Mouse (Mus musculus) stomach, postnatal 0 days (tissue): ENCODE measurements around the gene Bach2. TPM values are rescaled to one million over a fixed set of nuclear protein-coding genes. Genes with fewer than 3 reads are reported as not detected.

Experiments
- ATAC-seq: fragments of 200-750 bp; cut with Nextera tagmentation; 2 replicates; pipeline ENCODE4 v1.8.0; 2017; ENCODE audit not compliant: low FRiP score, low TSS enrichment
- DNase-seq: peaks from one replicate; pipeline ENCODE4 v3.0.0-alpha.2; 2016; ENCODE audit warnings: low spot score
- H3K27ac ChIP-seq: fragments of 300-500 bp; sonication (generic); replicated peaks from 2 replicates; pipeline ENCODE4 v1.5.1; 2014; ENCODE audit warnings: mild to moderate bottlenecking, control low read depth
- H3K27me3 ChIP-seq: fragments of 300-500 bp; sonication (generic); 2 replicates; pipeline ENCODE4 v1.6.1; 2014; ENCODE audit warnings: low read length; ENCODE audit not compliant: control insufficient read depth, insufficient read depth
- H3K36me3 ChIP-seq: fragments of 300-500 bp; sonication (generic); 2 replicates; pipeline ENCODE4 v1.6.1; 2014; ENCODE audit warnings: low read length, mixed read lengths; ENCODE audit not compliant: control insufficient read depth, insufficient read depth
- H3K4me1 ChIP-seq: fragments of 300-500 bp; sonication (generic); replicated peaks from 2 replicates; pipeline ENCODE4 v1.6.1; 2014; ENCODE audit warnings: antibody characterized with exemption; ENCODE audit not compliant: control insufficient read depth, insufficient read depth
- H3K4me2 ChIP-seq: fragments of 300-500 bp; sonication (generic); replicated peaks from 2 replicates; pipeline ENCODE4 v1.6.1; 2014; ENCODE audit warnings: low read depth, mild to moderate bottlenecking, control low read depth, moderate library complexity
- H3K4me3 ChIP-seq: fragments of 300-500 bp; sonication (generic); 2 replicates; pipeline ENCODE4 v1.5.1; 2014; ENCODE audit warnings: low read depth, low read length, control low read depth
- H3K9ac ChIP-seq: fragments of 300-500 bp; sonication (generic); 2 replicates; pipeline ENCODE4 v1.6.1; 2014; ENCODE audit warnings: mild to moderate bottlenecking, low read length, control low read depth, mixed read lengths
- H3K9me3 ChIP-seq: fragments of 300-500 bp; sonication (generic); 2 replicates; pipeline ENCODE4 v1.6.1; 2016; ENCODE audit warnings: low read length; ENCODE audit not compliant: control insufficient read depth
- CTCF ChIP-seq: IDR thresholded peaks from 2 replicates; pipeline ENCODE4 v1.5.1; 2016; ENCODE audit warnings: antibody characterized with exemption, low read depth, mild to moderate bottlenecking, moderate library complexity
- EP300 ChIP-seq: optimal IDR thresholded peaks from 2 replicates; pipeline ENCODE3; 2016; ENCODE audit warnings: antibody characterized with exemption
- WGBS: fragments of 180-500 bp; shearing (Covaris S2); extraction: QIAGEN DNeasy Blood & Tissue Kit; methylation state at CpG from one replicate; pipeline ENCODE4 v1.1.7; 2014; 5-methylcytosine and 5-hydroxymethylcytosine counted together
- polyA plus RNA-seq: library from polyadenylated mRNA; unstranded; fragments of >200 nt; fragmentation: Nextera tagmentation; extraction: Ambion mirVana; gene quantifications from 2 replicates; pipeline ENCODE4 v1.2.1, GENCODE M21; 2015

Bach2 gene
- polyA plus RNA-seq, 1 experiment from 2014 or later = 1.9 TPM

DNA sequence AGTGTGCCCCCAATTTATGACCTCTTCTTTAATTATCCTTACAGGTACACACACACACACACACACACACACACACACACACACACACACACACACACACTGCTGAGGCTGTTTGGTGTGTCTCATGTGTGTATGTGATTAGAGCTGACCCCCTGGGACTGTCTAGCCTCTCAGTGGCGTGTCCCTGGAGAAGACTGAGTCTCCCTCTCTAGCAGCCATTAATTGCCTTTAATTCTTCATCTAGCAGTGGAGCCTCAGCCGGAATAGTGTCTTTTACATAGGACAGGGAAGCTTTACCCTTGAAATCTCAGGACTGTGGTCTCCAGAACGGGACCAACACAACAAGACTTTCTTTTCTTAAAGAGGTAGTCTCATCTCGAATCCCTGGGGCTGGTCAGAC lies 22.3 kb downstream of the Bach2 start:
- Histone ChIP-seq H3K4me3 (no peak overlapping the region), H3K4me2 (no peak overlapping the region), H3K27me3 (no peaks in the 10 kb centered on the region), H3K9ac (no peak overlapping the region), H3K4me1 (no peaks in the 10 kb centered on the region), H3K9me3 (no peaks in the 10 kb centered on the region), H3K27ac (no peak overlapping the region), H3K36me3 (no peaks in the 10 kb centered on the region)
- ATAC-seq (no peak), DNase-seq (no peak)
- WGBS = 71% methylated on average over 4 of the region's 4 CpGs
- TF ChIP-seq CTCF = no peak
- no peak for TF ChIP-seq EP300

DNA sequence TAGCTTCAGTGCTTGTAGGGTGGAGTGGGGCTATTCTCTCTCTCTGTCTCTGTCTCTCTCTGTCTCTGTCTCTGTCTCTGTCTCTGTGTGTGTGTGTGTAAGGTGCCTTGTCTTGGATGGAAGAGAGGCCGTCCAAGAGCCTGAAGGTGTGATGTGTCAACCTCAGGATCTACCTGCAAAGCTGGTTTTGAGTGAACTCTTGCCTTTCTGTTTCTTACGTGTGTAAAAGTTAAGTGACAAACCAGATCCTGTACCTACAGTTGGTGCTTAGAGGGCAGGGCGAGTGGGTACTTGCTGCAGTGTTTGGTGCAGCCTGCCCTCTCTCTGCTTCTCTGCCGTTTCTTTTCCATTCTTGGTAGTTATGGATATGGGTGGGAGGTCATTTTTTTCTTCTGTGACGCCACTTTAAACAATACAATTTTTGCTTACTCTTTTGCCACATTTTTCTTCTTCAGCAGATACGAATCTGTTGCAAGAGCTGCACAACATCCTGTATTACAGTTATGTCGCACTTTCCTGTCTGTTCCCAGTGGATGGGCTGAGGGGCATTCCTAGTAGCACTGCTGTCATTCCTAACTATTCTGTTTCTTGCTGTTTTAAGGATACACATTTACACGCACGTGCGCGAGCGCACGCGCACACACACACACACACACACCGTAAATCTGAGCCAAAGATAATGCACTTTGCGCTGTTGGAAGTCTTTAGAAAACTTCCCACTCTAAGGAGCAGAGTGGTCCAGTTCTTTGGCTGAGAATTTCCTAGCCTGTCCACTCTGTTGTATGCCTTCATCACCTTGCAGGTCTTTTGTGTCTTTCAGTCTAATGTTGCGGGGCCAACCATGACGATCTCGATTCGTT lies 24.5 kb downstream of the Bach2 start:
- H3K9me3 ChIP-seq = no peaks in the 10 kb centered on the region
- WGBS = 76% methylated on average over 20 of the region's 20 CpGs
- no peak overlapping the region for H3K4me3 ChIP-seq
- no peak overlapping the region for H3K4me2 ChIP-seq
- no peaks in the 10 kb centered on the region for H3K36me3 ChIP-seq
- no peak for DNase-seq
- H3K27me3 ChIP-seq = no peaks in the 10 kb centered on the region
- no peak for ATAC-seq
- no peak for TF ChIP-seq EP300
- H3K9ac ChIP-seq = no peak overlapping the region
- no peak overlapping the region for H3K27ac ChIP-seq
- no peaks in the 10 kb centered on the region for H3K4me1 ChIP-seq

DNA sequence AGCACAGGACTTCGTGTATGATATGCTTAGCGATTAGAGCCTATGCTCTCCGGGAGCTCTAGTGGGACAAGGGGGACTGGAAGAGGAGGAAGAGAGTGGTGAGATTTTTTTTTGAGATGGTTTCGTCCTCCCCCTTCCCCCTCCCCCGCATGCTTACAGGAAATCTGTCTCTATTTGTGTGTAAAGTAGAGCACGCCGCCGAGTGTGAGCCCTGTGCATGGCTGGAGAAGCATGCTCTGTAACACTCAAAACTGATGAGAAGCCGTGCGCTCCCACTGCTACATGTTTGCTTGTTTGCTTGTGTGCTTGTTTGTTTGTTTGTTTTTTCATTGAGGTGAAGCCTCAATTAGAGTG lies 25.1 kb downstream of the Bach2 start:
- ATAC-seq = no peak
- H3K4me2 ChIP-seq = no peak overlapping the region

GRCm38 (mm10) chr4:32264892-32265291 lies 26.3 kb downstream of the Bach2 start:
- Histone ChIP-seq H3K27ac (no peak overlapping the region), H3K36me3 (no peaks in the 10 kb centered on the region), H3K4me2 (no peak overlapping the region), H3K4me1 (no peaks in the 10 kb centered on the region), H3K27me3 (no peaks in the 10 kb centered on the region), H3K9me3 (no peaks in the 10 kb centered on the region), H3K9ac (no peak overlapping the region), H3K4me3 (no peak overlapping the region)
- TF ChIP-seq EP300 (no peak), CTCF (no peak)
- ATAC-seq (no peak), DNase-seq (no peak)
- 76% methylated on average over 8 of the region's 8 CpGs for WGBS

More for the DNA sequence above, 25.1 kb downstream of the Bach2 start:
- Histone ChIP-seq H3K36me3 (no peaks in the 10 kb centered on the region), H3K9ac (no peak overlapping the region), H3K27ac (no peak overlapping the region), H3K27me3 (no peaks in the 10 kb centered on the region), H3K9me3 (no peaks in the 10 kb centered on the region), H3K4me3 (no peak overlapping the region), H3K4me1 (no peaks in the 10 kb centered on the region)
- 76% methylated on average over 10 of the region's 10 CpGs for WGBS
- DNase-seq = no peak
- TF ChIP-seq EP300 = no peak
- no peak for TF ChIP-seq CTCF

DNA sequence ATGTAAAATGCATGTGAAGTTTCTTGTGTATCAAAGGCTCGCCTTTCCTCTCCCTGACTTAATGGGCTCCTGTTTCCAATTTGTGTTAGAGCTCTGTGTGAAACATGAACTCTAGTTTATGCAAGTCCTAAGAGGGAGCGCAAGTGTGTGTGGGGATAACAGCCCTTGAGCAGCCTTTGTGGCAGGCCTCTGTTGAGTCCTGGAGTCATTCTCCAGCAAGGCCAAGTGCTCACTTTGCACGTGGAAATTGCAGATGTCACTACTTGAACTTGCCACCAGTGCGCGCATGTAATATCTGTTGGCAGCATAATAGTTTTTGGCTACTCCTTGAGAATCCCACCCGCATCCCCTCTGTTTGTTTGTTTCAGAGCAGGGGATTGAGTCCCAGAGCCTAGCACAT lies 28.1 kb downstream of the Bach2 start:
- Histone ChIP-seq H3K9me3 (no peaks in the 10 kb centered on the region), H3K27ac (no peak overlapping the region), H3K36me3 (no peaks in the 10 kb centered on the region), H3K4me1 (no peaks in the 10 kb centered on the region), H3K4me3 (no peak overlapping the region), H3K27me3 (no peaks in the 10 kb centered on the region), H3K4me2 (no peak overlapping the region), H3K9ac (no peak overlapping the region)
- 66% methylated on average over 6 of the region's 6 CpGs for WGBS
- ATAC-seq (no peak), DNase-seq (no peak)
- TF ChIP-seq EP300 = no peak

GRCm38 (mm10) chr4:32268042-32268441 lies 29.4 kb downstream of the Bach2 start:
- Histone ChIP-seq H3K4me2 (no peak overlapping the region), H3K36me3 (no peaks in the 10 kb centered on the region), H3K9ac (no peak overlapping the region), H3K4me1 (no peaks in the 10 kb centered on the region), H3K27me3 (no peaks in the 10 kb centered on the region), H3K9me3 (no peaks in the 10 kb centered on the region), H3K4me3 (no peak overlapping the region), H3K27ac (no peak overlapping the region)
- no peak for TF ChIP-seq EP300
- DNase-seq (no peak), ATAC-seq (no peak)
- WGBS = 84% methylated on average over 1 of the region's 1 CpGs
